Mouse (Mus musculus): ENCODE data around the gene Gmip.

GRCm38 (mm10) chr8:69796721-69797345 lies 11.6 kb upstream of the Gmip start:
- no peak for TF ChIP-seq CTCF (IDR thresholded peaks at IDR 0.05; ENCODE audit: insufficient read depth, low read depth, low read length)
- no peak for TF ChIP-seq POLR2A (IDR thresholded peaks at IDR 0.05; ENCODE audit: insufficient read depth, low read depth, low read length)
